Mouse (Mus musculus) left cerebral cortex, adult 2 months (tissue): ENCODE results near the gene Srsf3. TPM values are rescaled to one million over a fixed set of nuclear protein-coding genes. Genes with fewer than 3 reads are reported as not detected.

ENCODE experiments used
- DNase-seq, 2 experiments: peaks; one replicate each; pipeline ENCODE4 v3.0.0; 2021 to 2022; ENCODE audit warnings: low spot score in 2 of 2, mixed read lengths in 1 of 2; ENCODE audit errors: extremely low spot score in 1 of 2
- H3K27ac ChIP-seq: fragments of 200-600 bp; 2 replicates; pipeline ENCODE4 v1.8.1; 2022
- H3K4me3 ChIP-seq: fragments of 200-600 bp; 2 replicates; pipeline ENCODE4 v1.8.1; 2022
- CTCF ChIP-seq: fragments of 200-600 bp; IDR thresholded peaks from 2 replicates; pipeline ENCODE4 v1.8.1; 2022; ENCODE audit warnings: antibody characterized with exemption, mild to moderate bottlenecking, moderate library complexity
- intact Hi-C: fragments of 180-260 bp; cut with DNase I; formaldehyde crosslinking; loops from one replicate; pipeline ENCODE4 v1.15.1; 2025
- total RNA-seq, 2 experiments: library from RNA; stranded (reverse); gene quantifications; 2 replicates each; pipeline ENCODE4 v1.2.3; 2021

The Srsf3 gene
- total RNA-seq, 2 experiments from 2014 or later: 113 to 114 TPM

DNA sequence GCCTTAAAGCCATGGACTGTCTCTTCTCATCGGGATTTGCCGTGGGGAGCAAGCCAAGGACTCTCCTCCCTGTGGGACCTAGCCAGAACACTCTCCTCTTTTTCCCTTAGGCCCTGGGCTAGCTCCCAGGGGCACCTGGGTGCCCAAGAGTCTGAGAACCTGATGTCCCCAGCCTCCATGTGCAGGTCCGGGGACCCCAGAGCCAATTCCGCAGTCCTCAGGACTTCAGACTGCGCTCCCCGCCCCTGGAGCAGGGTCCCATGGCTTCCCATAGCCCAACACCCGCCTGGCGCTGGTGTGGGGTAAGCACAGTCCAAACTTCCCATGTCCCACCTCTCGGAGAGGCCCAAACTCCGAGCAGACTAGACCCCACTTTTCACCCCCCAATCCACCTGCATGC, 52.8 kb downstream of the Srsf3 start:
- no peak overlapping the region for H3K27ac ChIP-seq
- H3K4me3 ChIP-seq: no peak overlapping the region
- DNase-seq: no peak
- TF ChIP-seq CTCF: no peak
- intact Hi-C loops: no loop called here

DNA sequence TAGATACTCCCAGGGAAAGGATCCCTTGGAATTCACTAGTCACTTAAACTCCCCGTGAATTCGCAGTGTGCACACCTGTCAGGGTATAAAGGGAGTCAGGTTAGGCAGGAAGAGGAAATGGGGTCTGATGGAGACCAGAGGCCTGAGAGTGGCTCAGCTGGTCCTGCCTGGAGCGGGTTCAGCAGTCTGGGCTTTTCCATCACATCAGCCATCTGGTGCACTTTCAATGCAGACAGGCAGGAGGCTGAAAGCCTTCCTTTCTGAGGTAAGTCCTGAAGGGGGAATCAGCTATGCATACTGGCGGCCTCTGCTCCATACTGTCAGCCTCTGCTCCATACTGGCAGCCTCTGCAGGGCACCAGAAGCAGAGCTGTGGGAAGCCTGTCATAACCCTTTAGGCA, 54.5 kb downstream of the Srsf3 start:
- no peak for TF ChIP-seq CTCF
- DNase-seq: peak in 1 of 2 experiments; percentile 4
- intact Hi-C loops: no loop called here
- Histone ChIP-seq H3K27ac (no peak overlapping the region), H3K4me3 (no peak overlapping the region)

DNA sequence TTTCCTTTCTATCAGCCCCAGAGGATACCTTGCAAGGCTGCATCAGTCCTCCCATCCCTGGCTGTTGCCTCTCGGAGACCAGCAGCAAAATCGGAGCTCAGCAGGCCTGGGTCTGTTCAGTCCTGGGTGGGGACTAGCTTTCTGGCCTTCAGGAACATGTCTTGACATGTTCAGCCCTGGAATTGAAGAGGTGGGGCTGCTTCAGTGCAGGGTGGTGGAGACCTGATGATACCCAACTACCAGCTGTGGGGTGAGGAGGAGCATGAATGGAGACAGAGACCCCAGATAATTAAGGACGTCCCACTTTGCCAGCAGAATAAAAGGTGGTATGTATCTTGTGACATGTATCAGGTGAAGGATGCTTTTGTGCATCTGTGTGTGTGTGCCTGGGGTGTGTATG, 58.3 kb downstream of the Srsf3 start, which contains the start of gene Cdkn1a:
Gene Cdkn1a, plus strand, starts transcription at position 201 of the 400 bp plus-strand sequence.
- TF ChIP-seq CTCF: no peak
- Histone ChIP-seq H3K4me3 (no peak within 1 kb of the TSS), H3K27ac (no peak within 1 kb of the TSS)
- DNase-seq: peak in 1 of 2 experiments; percentile 5
- intact Hi-C loops: no loop called here

DNA sequence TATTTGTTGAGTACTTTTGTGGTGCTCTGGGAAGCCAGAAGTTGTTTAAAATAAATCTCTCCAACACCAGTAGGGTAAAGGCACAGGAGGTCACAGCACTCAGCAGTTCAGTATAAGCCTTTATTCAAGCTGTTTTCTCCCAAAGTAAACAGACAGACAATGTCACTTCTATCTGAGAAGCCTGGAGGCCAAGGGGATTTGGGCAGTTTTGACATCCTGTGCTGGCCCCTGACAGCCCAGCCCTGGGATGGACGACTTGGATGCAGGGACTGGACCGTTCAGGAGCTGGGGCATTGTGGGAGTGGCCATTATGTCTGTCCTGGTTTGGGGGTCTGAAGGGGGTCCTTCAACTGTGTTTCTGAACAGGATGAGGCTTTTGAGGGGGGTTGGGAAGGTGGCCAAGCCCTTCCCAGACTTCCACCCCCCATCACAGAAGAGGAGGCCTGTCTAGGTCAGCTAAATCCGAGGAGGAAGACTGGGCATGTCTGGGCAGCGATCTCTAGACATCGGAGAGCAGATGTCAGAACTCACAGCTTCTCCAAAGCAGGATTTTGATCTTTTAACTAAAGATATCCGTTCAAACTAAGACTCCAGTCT, 59.0 kb downstream of the Srsf3 start:
- TF ChIP-seq CTCF: no peak
- H3K4me3 ChIP-seq: no peak overlapping the region
- H3K27ac ChIP-seq: no peak overlapping the region
- DNase-seq: peak in 1 of 2 experiments; percentile 5
- intact Hi-C loops: no loop called here

DNA sequence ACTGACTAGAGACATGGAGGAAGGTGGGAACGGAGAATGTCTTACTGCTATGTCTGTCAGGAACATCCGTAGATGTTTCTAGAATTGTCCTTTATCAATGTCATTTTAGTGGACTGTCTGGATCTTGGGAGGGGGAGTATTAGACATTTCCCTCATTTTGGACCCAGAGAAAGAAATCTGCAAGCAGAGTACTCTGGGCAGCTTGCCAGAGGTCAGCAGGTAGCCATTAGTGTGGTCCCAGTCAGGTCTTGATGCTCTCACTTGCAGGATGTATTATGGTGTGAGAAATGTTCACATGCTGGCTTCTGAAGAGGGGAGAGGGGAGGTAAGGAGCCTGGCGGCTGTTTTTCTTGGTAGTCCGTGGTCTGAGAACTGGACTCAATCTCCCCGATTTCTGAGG, 60.1 kb downstream of the Srsf3 start:
- DNase-seq: peak in 1 of 2 experiments; percentile 3
- H3K27ac ChIP-seq: no peak overlapping the region
- no peak overlapping the region for H3K4me3 ChIP-seq
- intact Hi-C loops: no loop called here
- no peak for TF ChIP-seq CTCF

Other genes starting within 250 kb of the Srsf3 start
- 10 to 100 TPM; 49.1 to 49.5 TPM for gene Brpf3, start 231.5 kb upstream of the Srsf3 start, total RNA-seq
- gene Pnpla1, start 174.2 kb upstream of the Srsf3 start, total RNA-seq: under 1 TPM; 0.61 to 0.66 TPM
- 10 to 100 TPM in 1 of 2 experiments, 1 to 10 TPM in 1; 9.4 to 11.2 TPM for gene 4930539E08Rik, start 117.3 kb upstream of the Srsf3 start, total RNA-seq
- gene Pxt1, start 88.8 kb upstream of the Srsf3 start, total RNA-seq: not detected
- gene Kctd20, start 80.7 kb upstream of the Srsf3 start, total RNA-seq: 10 to 100 TPM; 65.2 to 74.7 TPM
- gene Stk38, start 24.6 kb upstream of the Srsf3 start, total RNA-seq: 10 to 100 TPM; 53.5 to 58.6 TPM
- gene Cdkn1a, start 58.3 kb downstream of the Srsf3 start, total RNA-seq: 10 to 100 TPM; 40.6 to 64.4 TPM
- gene Rab44, start 81.5 kb downstream of the Srsf3 start, total RNA-seq: under 1 TPM in 1 of 2 experiments, not detected in 1; 0.32 TPM
- 100 to 1,000 TPM; 141 to 148 TPM for gene Cpne5, start 205.5 kb downstream of the Srsf3 start, total RNA-seq
- gene Ppil1, start 231.6 kb downstream of the Srsf3 start, total RNA-seq: 10 to 100 TPM; 19.8 to 20.0 TPM
- gene BC004004, start 236.2 kb downstream of the Srsf3 start, total RNA-seq: 10 to 100 TPM; 78.9 to 85.0 TPM